Mouse (Mus musculus): Measurements from ENCODE around the gene A830031A19Rik. TPM values are rescaled to one million over a fixed set of nuclear protein-coding genes. Genes with fewer than 3 reads are reported as not detected.
A peak's percentile ranks its signal among the peaks of the same experiment; 100 is the strongest.

The A830031A19Rik gene
- polyA plus RNA-seq, 1 experiment from 2014 or later = not detected

GRCm38 (mm10) chr11:24110113-24110512 lies 35.3 kb upstream of the A830031A19Rik start:
- no peak overlapping the region for H3K4me3 ChIP-seq (ENCODE audit: low read depth, low read length)
- H3K27ac ChIP-seq (ENCODE audit: low read depth, low read length) = no peak overlapping the region
- H3K4me1 ChIP-seq (replicated peaks; ENCODE audit: control insufficient read depth, insufficient read depth, low read length) = peaks cover 46% of the 10 kb centered on the region
- H3K9me3 ChIP-seq (ENCODE audit: control insufficient read depth, low read length) = no peaks in the 10 kb centered on the region
- no peak; the same call in 1 of the 2 replicates for ATAC-seq (replicated peaks; ENCODE audit: low FRiP score)
- no peak overlapping the region for H3K4me2 ChIP-seq
- no peaks in the 10 kb centered on the region for H3K27me3 ChIP-seq (replicated peaks; ENCODE audit: control insufficient read depth, insufficient read depth, low read length)
- 58% methylated on average over 2 of the region's 2 CpGs for WGBS
- DNase-seq (ENCODE audit: low spot score) = no peak
- H3K36me3 ChIP-seq (ENCODE audit: control insufficient read depth, insufficient read depth, low read length) = peaks cover 4% of the 10 kb centered on the region; the same call in 1 of the 2 replicates
- H3K9ac ChIP-seq (ENCODE audit: low read depth, low read length) = no peak overlapping the region

- H3K4me1 ChIP-seq (replicated peaks; ENCODE audit: control insufficient read depth, insufficient read depth, low read length) = peaks cover 38% of the 10 kb centered on the region
- H3K4me3 ChIP-seq (ENCODE audit: low read depth, low read length) = no peak overlapping the region
- H3K4me2 ChIP-seq = no peak overlapping the region
- H3K9me3 ChIP-seq (ENCODE audit: control insufficient read depth, low read length) = no peaks in the 10 kb centered on the region
- no peak for ATAC-seq (replicated peaks; ENCODE audit: low FRiP score)
- no peaks in the 10 kb centered on the region for H3K27me3 ChIP-seq (replicated peaks; ENCODE audit: control insufficient read depth, insufficient read depth, low read length)
- no peak overlapping the region for H3K27ac ChIP-seq (ENCODE audit: low read depth, low read length)
- peaks cover 5% of the 10 kb centered on the region; the same call in 1 of the 2 replicates for H3K36me3 ChIP-seq (ENCODE audit: control insufficient read depth, insufficient read depth, low read length)
- H3K9ac ChIP-seq (ENCODE audit: low read depth, low read length) = no peak overlapping the region
- WGBS = 80% methylated on average over 3 of the region's 3 CpGs
- no peak for DNase-seq (ENCODE audit: low spot score)
These were observed 34.5 kb upstream of the A830031A19Rik start for GRCm38 (mm10) chr11:24109388-24109787.

GRCm38 (mm10) chr11:24108974-24109373 lies 34.1 kb upstream of the A830031A19Rik start:
- H3K27ac ChIP-seq (ENCODE audit: low read depth, low read length) = no peak overlapping the region
- no peak overlapping the region for H3K4me3 ChIP-seq (ENCODE audit: low read depth, low read length)
- peaks cover 7% of the 10 kb centered on the region; the same call in 1 of the 2 replicates for H3K36me3 ChIP-seq (ENCODE audit: control insufficient read depth, insufficient read depth, low read length)
- no peak overlapping the region for H3K9ac ChIP-seq (ENCODE audit: low read depth, low read length)
- 66% methylated on average over 3 of the region's 3 CpGs for WGBS
- peaks cover 34% of the 10 kb centered on the region for H3K4me1 ChIP-seq (replicated peaks; ENCODE audit: control insufficient read depth, insufficient read depth, low read length)
- DNase-seq (ENCODE audit: low spot score) = no peak
- no peak for ATAC-seq (replicated peaks; ENCODE audit: low FRiP score)
- H3K9me3 ChIP-seq (ENCODE audit: control insufficient read depth, low read length) = no peaks in the 10 kb centered on the region
- H3K27me3 ChIP-seq (replicated peaks; ENCODE audit: control insufficient read depth, insufficient read depth, low read length) = no peaks in the 10 kb centered on the region
- H3K4me2 ChIP-seq = no peak overlapping the region

- ATAC-seq (replicated peaks; ENCODE audit: low FRiP score) (no peak), DNase-seq (ENCODE audit: low spot score) (no peak)
- Histone ChIP-seq H3K36me3 (ENCODE audit: control insufficient read depth, insufficient read depth, low read length) (peaks cover 7% of the 10 kb centered on the region; the same call in 1 of the 2 replicates), H3K4me1 (replicated peaks; ENCODE audit: control insufficient read depth, insufficient read depth, low read length) (peaks cover 39% of the 10 kb centered on the region), H3K27me3 (replicated peaks; ENCODE audit: control insufficient read depth, insufficient read depth, low read length) (no peaks in the 10 kb centered on the region), H3K4me3 (ENCODE audit: low read depth, low read length) (no peak overlapping the region), H3K27ac (ENCODE audit: low read depth, low read length) (no peak overlapping the region), H3K9me3 (ENCODE audit: control insufficient read depth, low read length) (no peaks in the 10 kb centered on the region), H3K9ac (ENCODE audit: low read depth, low read length) (no peak overlapping the region), H3K4me2 (no peak overlapping the region)
- whole genome bisulfite sequencing = 90% methylated on average over 5 of the region's 5 CpGs
These were observed 32.6 kb upstream of the A830031A19Rik start for GRCm38 (mm10) chr11:24107414-24107813.

GRCm38 (mm10) chr11:24103128-24103742 lies 28.4 kb upstream of the A830031A19Rik start:
- H3K27ac ChIP-seq (ENCODE audit: low read depth, low read length) = no peak overlapping the region
- H3K4me1 ChIP-seq (replicated peaks; ENCODE audit: control insufficient read depth, insufficient read depth, low read length) = peaks cover 46% of the 10 kb centered on the region
- no peak for ATAC-seq (replicated peaks; ENCODE audit: low FRiP score)

GRCm38 (mm10) chr11:24102372-24102771 lies 27.5 kb upstream of the A830031A19Rik start:
- Histone ChIP-seq H3K27ac (ENCODE audit: low read depth, low read length) (0 out of 2 replicates have a peak overlapping the region, but pooled peaks have one; percentile 40), H3K9me3 (ENCODE audit: control insufficient read depth, low read length) (no peaks in the 10 kb centered on the region), H3K4me2 (no peak overlapping the region), H3K9ac (ENCODE audit: low read depth, low read length) (0 out of 2 replicates have a peak overlapping the region, but pooled peaks have one; percentile 7), H3K4me1 (replicated peaks; ENCODE audit: control insufficient read depth, insufficient read depth, low read length) (peaks cover 45% of the 10 kb centered on the region), H3K36me3 (ENCODE audit: control insufficient read depth, insufficient read depth, low read length) (peaks cover 3% of the 10 kb centered on the region; the same call in 1 of the 2 replicates), H3K4me3 (ENCODE audit: low read depth, low read length) (no peak overlapping the region), H3K27me3 (replicated peaks; ENCODE audit: control insufficient read depth, insufficient read depth, low read length) (no peaks in the 10 kb centered on the region)
- ATAC-seq (replicated peaks; ENCODE audit: low FRiP score) (no peak), DNase-seq (ENCODE audit: low spot score) (no peak)
- WGBS = 61% methylated on average over 2 of the region's 2 CpGs

More at GRCm38 (mm10) chr11:24103128-24103742, 28.4 kb upstream of the A830031A19Rik start:
- H3K9ac ChIP-seq (ENCODE audit: low read depth, low read length) = no peak overlapping the region
- no peak overlapping the region for H3K4me2 ChIP-seq
- H3K9me3 ChIP-seq (ENCODE audit: control insufficient read depth, low read length) = no peaks in the 10 kb centered on the region
- no peak for DNase-seq (ENCODE audit: low spot score)
- WGBS = 78% methylated on average over 6 of the region's 6 CpGs
- peaks cover 3% of the 10 kb centered on the region; the same call in 1 of the 2 replicates for H3K36me3 ChIP-seq (ENCODE audit: control insufficient read depth, insufficient read depth, low read length)
- no peak overlapping the region for H3K4me3 ChIP-seq (ENCODE audit: low read depth, low read length)
- no peaks in the 10 kb centered on the region for H3K27me3 ChIP-seq (replicated peaks; ENCODE audit: control insufficient read depth, insufficient read depth, low read length)

GRCm38 (mm10) chr11:24101625-24102024 lies 26.8 kb upstream of the A830031A19Rik start:
- no peak overlapping the region for H3K4me3 ChIP-seq (ENCODE audit: low read depth, low read length)
- no peaks in the 10 kb centered on the region for H3K27me3 ChIP-seq (replicated peaks; ENCODE audit: control insufficient read depth, insufficient read depth, low read length)
- H3K36me3 ChIP-seq (ENCODE audit: control insufficient read depth, insufficient read depth, low read length) = peaks cover 3% of the 10 kb centered on the region; the same call in 1 of the 2 replicates
- H3K9ac ChIP-seq (ENCODE audit: low read depth, low read length) = no peak overlapping the region
- no peak overlapping the region for H3K4me2 ChIP-seq
- H3K4me1 ChIP-seq (replicated peaks; ENCODE audit: control insufficient read depth, insufficient read depth, low read length) = peaks cover 50% of the 10 kb centered on the region
- 48% methylated on average over 3 of the region's 3 CpGs for WGBS
- H3K27ac ChIP-seq (ENCODE audit: low read depth, low read length) = peak overlapping the region; percentile 49; the same call in 1 of the 2 replicates
- DNase-seq (ENCODE audit: low spot score) (no peak), ATAC-seq (replicated peaks; ENCODE audit: low FRiP score) (peak; percentile 80)
- no peaks in the 10 kb centered on the region for H3K9me3 ChIP-seq (ENCODE audit: control insufficient read depth, low read length)

- Histone ChIP-seq H3K27ac (ENCODE audit: low read depth, low read length) (peak overlapping the region; percentile 49), H3K4me2 (peak overlapping the region; percentile 44), H3K9ac (ENCODE audit: low read depth, low read length) (peak overlapping the region; percentile 25), H3K9me3 (ENCODE audit: control insufficient read depth, low read length) (no peaks in the 10 kb centered on the region), H3K4me3 (ENCODE audit: low read depth, low read length) (no peak overlapping the region), H3K4me1 (replicated peaks; ENCODE audit: control insufficient read depth, insufficient read depth, low read length) (peaks cover 56% of the 10 kb centered on the region), H3K36me3 (ENCODE audit: control insufficient read depth, insufficient read depth, low read length) (peaks cover 7% of the 10 kb centered on the region; the same call in 1 of the 2 replicates), H3K27me3 (replicated peaks; ENCODE audit: control insufficient read depth, insufficient read depth, low read length) (no peaks in the 10 kb centered on the region)
- DNase-seq (ENCODE audit: low spot score) (no peak), ATAC-seq (replicated peaks; ENCODE audit: low FRiP score) (peak; percentile 67)
- 48% methylated on average over 4 of the region's 4 CpGs for WGBS
These were observed 25.7 kb upstream of the A830031A19Rik start for GRCm38 (mm10) chr11:24100449-24101070.

Measured in liver, embryonic 11.5 days (tissue).